Mouse (Mus musculus): Measurements from ENCODE around the gene Olfr557. TPM values are rescaled to one million over a fixed set of nuclear protein-coding genes. Genes with fewer than 3 reads are reported as not detected.

The Olfr557 gene
- polyA plus RNA-seq, 1 experiment from 2014 or later: not detected

GRCm38 (mm10) chr7:102737705-102738104 lies 42.0 kb downstream of the Olfr557 start:
- ATAC-seq: no peak
- H3K27me3 ChIP-seq: no peaks in the 10 kb centered on the region

More at GRCm38 (mm10) chr7:102737705-102738104, 42.0 kb downstream of the Olfr557 start:
- no peak overlapping the region for H3K4me3 ChIP-seq (replicated peaks)
- no peak overlapping the region for H3K27ac ChIP-seq
- no peak overlapping the region for H3K9ac ChIP-seq (replicated peaks)
- H3K9me3 ChIP-seq: no peaks in the 10 kb centered on the region
- no peaks in the 10 kb centered on the region for H3K4me1 ChIP-seq (replicated peaks)
- 63% methylated on average over 2 of the region's 2 CpGs for WGBS
- H3K4me2 ChIP-seq (replicated peaks): no peak overlapping the region
- no peaks in the 10 kb centered on the region for H3K36me3 ChIP-seq

Other genes starting within 250 kb of the Olfr557 start
- 0.55 and 0.59 TPM in 2 replicates for gene Olfr543, start 214.2 kb upstream of the Olfr557 start, polyA plus RNA-seq (2015; fragmentation: Nextera tagmentation; extraction: Ambion mirVana)
- gene Olfr544, start 207.6 kb upstream of the Olfr557 start, polyA plus RNA-seq (2015; fragmentation: Nextera tagmentation; extraction: Ambion mirVana): 0.16 and 0.19 TPM in 2 replicates
- gene Olfr545, start 196.3 kb upstream of the Olfr557 start, polyA plus RNA-seq (2015; fragmentation: Nextera tagmentation; extraction: Ambion mirVana): 0.30 and 0.41 TPM in 2 replicates
- not detected in 2 replicates for gene Olfr547, start 161.2 kb upstream of the Olfr557 start, polyA plus RNA-seq (2015; fragmentation: Nextera tagmentation; extraction: Ambion mirVana)
- not detected in 2 replicates for gene Olfr548-ps1, start 155.0 kb upstream of the Olfr557 start, polyA plus RNA-seq (2015; fragmentation: Nextera tagmentation; extraction: Ambion mirVana)
- not detected in 2 replicates for gene Olfr549, start 146.0 kb upstream of the Olfr557 start, polyA plus RNA-seq (2015; fragmentation: Nextera tagmentation; extraction: Ambion mirVana)
- gene Trim21, start 130.4 kb upstream of the Olfr557 start, polyA plus RNA-seq (2015; fragmentation: Nextera tagmentation; extraction: Ambion mirVana): 0.17 TPM in 1 of 2 replicates, not detected in the other
- gene Olfr550, start 124.5 kb upstream of the Olfr557 start, polyA plus RNA-seq (2015; fragmentation: Nextera tagmentation; extraction: Ambion mirVana): not detected in 2 replicates
- gene Olfr551, start 104.0 kb upstream of the Olfr557 start, polyA plus RNA-seq (2015; fragmentation: Nextera tagmentation; extraction: Ambion mirVana): not detected in 2 replicates
- gene Olfr552, start 98.1 kb upstream of the Olfr557 start, polyA plus RNA-seq (2015; fragmentation: Nextera tagmentation; extraction: Ambion mirVana): not detected in 2 replicates
- gene Olfr553, start 77.7 kb upstream of the Olfr557 start, polyA plus RNA-seq (2015; fragmentation: Nextera tagmentation; extraction: Ambion mirVana): not detected in 2 replicates
- gene Olfr554, start 57.5 kb upstream of the Olfr557 start, polyA plus RNA-seq (2015; fragmentation: Nextera tagmentation; extraction: Ambion mirVana): not detected in 2 replicates
- not detected in 2 replicates for gene Olfr555, start 37.1 kb upstream of the Olfr557 start, polyA plus RNA-seq (2015; fragmentation: Nextera tagmentation; extraction: Ambion mirVana)
- gene Olfr556, start 31.0 kb upstream of the Olfr557 start, polyA plus RNA-seq (2015; fragmentation: Nextera tagmentation; extraction: Ambion mirVana): not detected in 2 replicates
- 7.3 and 8.0 TPM in 2 replicates for gene Trim68, start 8.6 kb upstream of the Olfr557 start, polyA plus RNA-seq (2015; fragmentation: Nextera tagmentation; extraction: Ambion mirVana)
- 0.07 TPM in 1 of 2 replicates, not detected in the other for gene Olfr558, start 6.3 kb downstream of the Olfr557 start, polyA plus RNA-seq (2015; fragmentation: Nextera tagmentation; extraction: Ambion mirVana)
- gene Olfr33, start 23.2 kb downstream of the Olfr557 start, polyA plus RNA-seq (2015; fragmentation: Nextera tagmentation; extraction: Ambion mirVana): not detected in 2 replicates
- not detected in 2 replicates for gene Olfr559, start 31.6 kb downstream of the Olfr557 start, polyA plus RNA-seq (2015; fragmentation: Nextera tagmentation; extraction: Ambion mirVana)
- not detected in 2 replicates for gene Olfr560, start 63.5 kb downstream of the Olfr557 start, polyA plus RNA-seq (2015; fragmentation: Nextera tagmentation; extraction: Ambion mirVana)
- gene Olfr78, start 63.6 kb downstream of the Olfr557 start, polyA plus RNA-seq (2015; fragmentation: Nextera tagmentation; extraction: Ambion mirVana): not detected in 2 replicates
- not detected in 2 replicates for gene Olfr561, start 75.3 kb downstream of the Olfr557 start, polyA plus RNA-seq (2015; fragmentation: Nextera tagmentation; extraction: Ambion mirVana)
- gene Olfr564, start 107.6 kb downstream of the Olfr557 start, polyA plus RNA-seq (2015; fragmentation: Nextera tagmentation; extraction: Ambion mirVana): not detected in 2 replicates
- gene Olfr566, start 162.9 kb downstream of the Olfr557 start, polyA plus RNA-seq (2015; fragmentation: Nextera tagmentation; extraction: Ambion mirVana): not detected in 2 replicates
- gene Olfr568, start 181.2 kb downstream of the Olfr557 start, polyA plus RNA-seq (2015; fragmentation: Nextera tagmentation; extraction: Ambion mirVana): not detected in 2 replicates
- not detected in 2 replicates for gene Olfr569, start 195.0 kb downstream of the Olfr557 start, polyA plus RNA-seq (2015; fragmentation: Nextera tagmentation; extraction: Ambion mirVana)
- not detected in 2 replicates for gene Olfr570, start 198.7 kb downstream of the Olfr557 start, polyA plus RNA-seq (2015; fragmentation: Nextera tagmentation; extraction: Ambion mirVana)
- gene Olfr571, start 221.6 kb downstream of the Olfr557 start, polyA plus RNA-seq (2015; fragmentation: Nextera tagmentation; extraction: Ambion mirVana): not detected in 2 replicates
- not detected in 2 replicates for gene Olfr572, start 228.5 kb downstream of the Olfr557 start, polyA plus RNA-seq (2015; fragmentation: Nextera tagmentation; extraction: Ambion mirVana)
- gene Olfr573-ps1, start 246.7 kb downstream of the Olfr557 start, polyA plus RNA-seq (2015; fragmentation: Nextera tagmentation; extraction: Ambion mirVana): not detected in 2 replicates